Mouse (Mus musculus) urinary bladder, postnatal 25 days (tissue): ENCODE measurements around the gene Tmem223.
"Not testable (repeated sequence)": the region's sequence is repeated elsewhere in the genome, so short reads cannot be mapped to it uniquely, and the experiment has no call there.

Experiments
- DNase-seq: peaks from one replicate; pipeline ENCODE4 v3.0.0; 2022; ENCODE audit warnings: low spot score

Tmem223 gene

DNA sequence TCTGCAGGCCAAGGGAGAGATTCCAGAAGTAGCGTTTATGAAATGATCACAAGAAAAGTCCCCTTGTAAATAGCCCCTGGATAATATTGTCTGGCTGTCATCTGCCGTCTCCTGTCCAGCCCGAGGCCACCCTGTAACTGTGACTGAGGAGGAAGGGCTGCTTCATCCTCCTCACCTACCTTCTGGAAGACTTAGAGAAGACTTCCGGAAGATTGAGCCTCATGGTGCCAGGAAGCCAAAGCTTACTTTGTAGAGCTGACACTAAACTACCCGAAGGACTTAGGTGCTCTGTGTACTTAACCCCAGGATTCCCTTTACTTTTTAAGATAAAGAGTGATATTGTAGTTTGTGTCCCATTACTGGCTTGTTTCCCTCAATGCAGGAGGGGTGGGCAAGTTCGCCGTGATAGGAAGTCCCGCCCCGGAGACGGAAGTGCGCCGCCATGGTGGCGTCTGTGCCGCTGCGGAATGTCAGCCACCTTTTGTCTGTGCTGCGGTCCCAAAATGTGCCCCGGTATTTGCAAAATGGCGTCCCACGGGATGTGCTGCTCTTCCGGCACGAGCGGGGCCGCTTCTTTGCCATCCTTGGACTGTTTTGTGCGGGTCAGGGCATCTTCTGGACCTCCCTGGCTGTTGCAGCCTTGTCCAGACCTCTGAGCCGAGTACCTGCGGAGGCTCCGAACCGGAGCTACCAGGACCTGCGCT lies at the start of gene Tmem223:
Gene Tmem223, plus strand, starts transcription at position 430 of the 704 bp plus-strand sequence.
- peak; percentile 77 for DNase-seq

DNA sequence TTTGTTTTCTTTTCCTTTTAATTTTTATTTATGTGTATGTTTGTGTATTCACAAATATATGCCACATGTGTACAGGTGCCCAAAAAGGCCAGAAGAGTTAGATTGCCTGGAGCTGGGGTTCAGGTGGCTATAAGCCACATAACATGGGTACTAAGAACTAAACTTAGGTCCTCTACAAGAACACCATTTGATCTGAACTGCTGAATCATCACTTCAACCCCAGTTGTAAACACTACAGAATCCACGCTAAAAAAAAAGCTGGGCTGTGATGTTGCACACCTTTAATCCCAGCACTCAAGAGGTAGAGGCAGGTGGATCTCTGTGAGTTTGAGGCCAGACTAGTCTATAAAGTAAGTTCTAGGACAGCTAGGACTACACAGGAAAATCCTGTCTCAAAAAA lies 49.4 kb upstream of the Tmem223 start:
- DNase-seq: no peak

DNA sequence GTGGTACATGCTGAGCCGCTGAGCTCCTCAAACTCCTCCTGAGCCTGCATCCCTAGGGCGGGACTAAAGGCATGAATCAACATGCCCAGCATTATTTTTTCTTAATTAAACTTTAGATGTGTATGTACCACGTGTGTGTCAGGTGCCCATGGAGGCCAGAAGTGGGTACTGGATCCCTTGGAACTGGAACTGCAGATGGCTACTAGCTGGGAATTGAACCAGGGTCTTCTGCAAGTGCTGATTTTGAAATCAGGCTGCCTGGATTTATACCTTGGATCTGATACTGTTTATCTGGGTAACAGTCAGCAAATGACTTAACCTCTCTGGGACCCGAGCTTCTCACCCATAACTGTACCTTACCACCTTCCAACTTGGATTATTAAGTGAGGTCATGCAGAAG lies 48.8 kb upstream of the Tmem223 start:
- DNase-seq: no peak

DNA sequence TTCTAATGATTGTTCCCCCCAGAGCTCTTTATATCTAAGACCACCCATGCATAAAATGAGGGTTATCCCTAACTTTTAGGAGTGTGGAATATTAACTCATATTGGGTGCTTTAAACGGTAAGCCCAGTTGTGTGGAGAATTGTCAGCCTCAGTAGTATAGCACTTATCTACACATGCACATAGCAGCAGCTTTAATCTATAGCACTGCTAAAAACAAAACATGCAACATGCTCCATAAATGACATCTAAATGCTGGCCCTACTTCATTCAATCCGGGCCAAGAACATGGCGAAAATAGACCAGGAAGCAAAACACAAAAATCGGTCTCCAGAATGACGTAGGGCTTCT lies 48.3 kb upstream of the Tmem223 start:
- no peak for DNase-seq

DNA sequence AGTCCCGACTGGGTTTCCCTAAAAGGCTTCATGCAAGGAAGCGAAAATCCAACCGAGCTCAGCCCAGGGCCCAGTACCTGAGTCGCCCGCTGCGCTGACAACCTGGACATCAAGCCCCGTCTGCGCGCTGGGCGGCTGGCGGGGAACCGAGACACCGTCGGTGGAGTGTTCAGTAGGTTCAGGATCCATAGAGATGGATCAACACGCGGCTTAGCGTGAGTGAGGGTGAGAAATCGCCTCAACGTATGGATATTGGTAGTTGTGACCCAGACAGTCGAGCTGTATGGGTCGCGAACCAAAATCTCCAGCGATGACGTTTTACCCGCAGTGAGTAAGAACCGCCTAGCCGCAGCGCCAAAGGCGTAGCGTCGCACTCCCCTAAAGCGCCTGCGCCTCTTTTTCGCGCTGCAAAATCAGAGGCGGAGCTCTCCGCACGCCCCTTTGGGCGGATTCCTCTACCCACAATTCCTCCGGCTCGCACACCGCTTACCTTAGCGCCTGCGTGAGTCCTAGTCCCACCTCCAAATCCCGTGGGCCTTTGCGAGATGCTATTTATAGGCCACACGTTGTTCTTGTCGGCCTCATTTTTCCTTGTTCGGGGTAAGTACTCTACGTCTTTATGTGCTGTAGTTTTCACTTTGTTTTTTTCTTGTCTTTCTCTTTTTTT lies 47.8 kb upstream of the Tmem223 start, which contains the start of gene Slc3a2:
Gene Slc3a2, minus strand, starts transcription at position 463 of the 667 bp plus-strand sequence.
- DNase-seq: peak; percentile 88

DNA sequence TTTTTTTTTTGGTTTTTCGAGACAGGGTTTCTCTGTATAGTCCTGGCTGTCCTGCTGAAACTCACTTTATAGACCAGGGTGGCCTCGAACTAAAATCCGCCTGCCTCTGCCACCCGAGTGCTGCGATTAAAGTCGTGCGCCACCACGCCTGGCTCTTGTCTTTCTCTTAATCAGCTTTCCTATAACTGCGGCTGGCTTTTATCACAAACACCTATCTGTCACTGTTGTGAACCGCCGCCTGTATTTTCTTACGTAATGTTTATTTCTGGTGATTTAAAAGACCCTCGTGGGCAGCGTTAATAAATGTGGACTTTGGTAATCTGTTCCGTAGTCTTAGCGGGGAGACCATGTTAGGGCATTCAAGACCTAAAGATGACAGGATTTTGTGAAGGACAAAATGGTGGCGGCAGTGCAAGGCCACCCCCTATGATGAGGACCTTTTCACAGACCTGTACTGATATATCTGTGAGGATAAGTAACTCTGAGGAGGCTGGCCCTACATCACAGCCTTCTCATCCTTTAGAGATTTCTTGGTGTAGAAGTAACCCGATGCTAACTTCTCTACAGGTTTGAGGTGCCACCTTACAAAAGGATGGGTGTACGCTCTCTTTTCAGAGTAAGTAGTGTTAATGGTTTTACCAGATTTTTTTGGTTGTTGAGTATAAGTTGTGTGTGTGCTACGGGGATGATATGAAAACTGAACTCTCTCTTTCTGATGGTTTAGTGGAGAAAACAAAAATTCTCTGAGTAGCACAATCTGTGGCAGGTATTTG lies 47.0 kb upstream of the Tmem223 start:
- DNase-seq: no peak

DNA sequence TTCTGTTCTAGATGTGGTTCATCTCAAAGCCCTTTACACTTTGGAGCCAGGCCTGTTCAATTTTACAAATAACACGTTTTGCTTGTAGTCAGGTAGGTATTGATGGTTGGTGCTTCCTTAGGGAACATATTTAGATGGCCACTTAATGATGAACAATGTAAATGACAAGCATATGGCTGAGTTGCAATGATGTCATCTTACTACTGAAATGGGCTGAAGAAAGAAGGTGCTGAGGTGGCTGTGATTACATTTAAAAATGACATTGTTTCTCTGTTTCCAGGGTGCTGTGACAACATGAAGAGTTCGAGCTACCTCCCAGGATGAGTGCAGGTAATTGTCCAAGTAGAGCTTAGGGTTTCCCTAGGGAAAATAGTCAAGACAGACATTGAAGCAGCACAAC lies 46.4 kb upstream of the Tmem223 start:
- DNase-seq: no peak

DNA sequence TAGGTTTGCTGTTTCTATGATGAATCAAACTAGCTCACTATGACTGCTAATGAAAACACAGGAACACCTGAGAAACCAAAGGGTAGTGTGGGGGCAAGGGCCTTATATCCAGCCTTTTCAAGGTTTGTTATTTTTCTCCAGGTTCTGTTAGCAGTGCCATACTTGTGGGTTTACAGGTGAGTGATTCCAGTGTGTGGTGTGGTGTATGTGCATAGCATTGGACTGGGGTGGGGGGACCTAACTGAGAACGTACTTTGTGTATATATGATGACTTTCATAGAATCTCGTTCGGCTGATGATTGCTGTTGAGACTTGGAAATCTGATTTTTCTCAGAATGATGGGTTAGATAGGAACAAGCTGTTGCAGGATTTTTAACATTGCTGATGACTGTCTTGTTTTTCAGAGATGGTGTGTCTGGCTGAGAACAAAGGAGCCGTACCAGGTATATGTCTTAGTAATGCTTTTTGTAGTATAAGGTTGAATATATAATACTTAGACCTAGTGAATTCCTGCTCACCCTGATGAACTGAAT lies 45.6 kb upstream of the Tmem223 start:
- no peak for DNase-seq

DNA sequence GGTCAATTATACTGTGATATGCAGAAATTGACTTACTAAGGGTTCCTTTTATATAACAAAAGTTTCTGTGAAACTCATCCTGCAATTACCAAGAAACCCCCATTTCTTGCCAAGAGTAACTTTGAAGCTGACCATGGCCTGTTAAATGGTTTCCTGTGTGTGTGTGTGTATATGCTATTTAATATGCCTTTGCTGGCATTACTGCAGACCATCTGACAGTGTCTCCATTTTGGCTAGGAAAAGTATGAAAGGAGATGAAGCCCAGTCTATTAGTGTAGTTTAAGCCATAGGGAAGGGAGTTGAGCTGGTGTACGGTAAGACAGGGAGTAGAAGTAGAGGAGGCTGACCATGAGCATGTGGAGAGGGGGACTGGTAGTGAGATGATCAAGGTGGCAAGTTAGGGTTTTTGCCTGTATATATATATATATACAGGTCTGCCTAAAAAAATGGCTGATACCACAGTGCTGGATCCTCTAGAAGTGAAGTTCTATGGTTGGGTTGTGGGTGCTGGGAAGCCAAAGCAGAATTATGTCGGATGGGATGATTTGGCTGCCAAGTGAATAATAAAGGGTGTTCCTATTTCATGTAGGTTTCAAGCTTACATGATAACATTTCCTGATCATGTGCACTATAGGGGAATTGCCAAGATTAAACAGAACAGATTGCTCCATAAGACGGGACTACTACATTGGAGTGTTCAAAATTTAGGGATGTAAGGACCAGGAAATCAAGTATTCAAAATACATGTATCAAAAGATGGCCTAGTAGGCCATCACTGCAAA lies 44.0 kb upstream of the Tmem223 start:
- no peak for DNase-seq

DNA sequence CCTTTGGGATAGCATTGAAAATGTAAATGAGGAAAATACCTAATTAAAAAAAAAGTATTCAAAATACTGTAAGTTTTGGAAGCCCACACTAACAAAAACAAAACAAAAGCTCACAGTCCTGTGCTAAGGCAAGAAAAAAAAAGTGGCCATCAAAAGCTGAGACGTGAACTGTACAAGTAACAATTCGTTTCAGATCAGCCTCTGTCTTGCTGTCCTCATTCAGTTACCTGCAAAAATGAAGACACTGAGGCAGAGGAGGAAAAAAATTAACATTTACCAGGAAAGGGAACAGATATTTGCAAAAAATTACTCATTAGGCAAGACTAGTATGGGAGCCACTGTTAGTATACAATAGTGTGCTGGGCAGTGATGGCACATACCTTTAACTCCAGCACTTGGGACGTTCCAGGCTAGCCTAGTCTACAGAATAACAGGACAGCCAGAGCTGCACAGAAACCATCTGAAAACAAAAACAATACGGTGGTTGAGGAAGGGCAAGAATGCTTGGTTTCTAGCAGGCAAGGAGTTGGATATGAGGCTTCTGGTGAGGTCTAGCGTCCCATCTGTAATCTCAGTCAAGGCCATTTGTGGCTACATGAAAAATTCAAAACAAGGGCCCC lies 43.2 kb upstream of the Tmem223 start:
- no peak for DNase-seq

DNA sequence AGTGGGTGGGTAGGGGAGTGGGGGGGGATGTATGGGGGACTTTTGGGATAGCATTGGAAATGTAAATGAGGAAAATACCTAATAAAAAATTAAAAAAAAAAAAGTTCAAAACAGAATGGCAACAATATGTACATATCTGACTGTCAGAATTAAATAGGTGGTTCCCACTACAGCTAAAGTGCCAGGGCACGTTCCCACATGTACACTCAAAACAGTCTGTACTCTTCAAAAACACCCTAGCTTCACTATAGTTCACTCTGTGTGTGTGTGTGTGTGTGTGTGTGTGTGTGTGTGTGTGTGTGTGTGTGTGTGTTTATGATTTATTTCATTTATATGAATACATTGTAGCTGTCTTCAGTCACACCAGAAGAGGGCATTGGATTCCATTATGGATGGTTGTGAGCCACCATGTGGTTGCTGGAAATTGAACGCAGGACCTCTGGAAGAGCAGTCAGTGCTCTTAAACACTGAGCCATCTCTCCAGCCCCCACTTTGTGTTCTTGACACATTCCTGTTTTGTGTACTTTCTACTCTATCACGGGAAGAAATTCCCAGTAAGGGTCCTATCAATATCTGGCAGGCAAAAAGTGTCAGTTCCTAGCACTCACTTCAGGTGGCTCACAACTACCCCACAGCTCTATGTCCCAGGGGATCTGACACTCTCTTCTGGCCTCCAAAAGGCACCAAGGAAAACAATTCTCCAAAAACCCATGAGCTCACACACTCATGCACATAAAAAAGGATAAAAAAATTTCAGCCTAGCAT lies 42.3 kb upstream of the Tmem223 start:
- DNase-seq: not testable (repeated sequence)

DNA sequence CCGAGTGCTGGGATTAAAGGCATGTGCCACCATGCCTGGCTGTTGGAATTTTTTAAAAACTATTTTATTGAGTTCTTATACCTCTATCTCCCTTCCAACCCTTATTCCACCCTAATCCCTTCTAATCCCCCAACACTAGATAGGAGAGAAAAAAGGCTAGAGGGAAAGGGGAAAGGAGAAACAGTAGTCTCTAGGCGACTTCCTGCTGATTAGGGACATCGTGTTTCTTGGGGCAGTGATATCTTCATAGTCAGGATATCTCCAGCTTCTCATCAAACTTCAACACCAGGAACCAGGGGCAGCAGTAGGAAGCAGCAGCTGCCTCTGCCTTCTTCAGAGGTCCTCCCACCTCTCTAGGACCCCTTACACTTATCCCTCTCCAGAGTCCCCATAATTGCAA lies 36.5 kb upstream of the Tmem223 start:
- DNase-seq: no peak

DNA sequence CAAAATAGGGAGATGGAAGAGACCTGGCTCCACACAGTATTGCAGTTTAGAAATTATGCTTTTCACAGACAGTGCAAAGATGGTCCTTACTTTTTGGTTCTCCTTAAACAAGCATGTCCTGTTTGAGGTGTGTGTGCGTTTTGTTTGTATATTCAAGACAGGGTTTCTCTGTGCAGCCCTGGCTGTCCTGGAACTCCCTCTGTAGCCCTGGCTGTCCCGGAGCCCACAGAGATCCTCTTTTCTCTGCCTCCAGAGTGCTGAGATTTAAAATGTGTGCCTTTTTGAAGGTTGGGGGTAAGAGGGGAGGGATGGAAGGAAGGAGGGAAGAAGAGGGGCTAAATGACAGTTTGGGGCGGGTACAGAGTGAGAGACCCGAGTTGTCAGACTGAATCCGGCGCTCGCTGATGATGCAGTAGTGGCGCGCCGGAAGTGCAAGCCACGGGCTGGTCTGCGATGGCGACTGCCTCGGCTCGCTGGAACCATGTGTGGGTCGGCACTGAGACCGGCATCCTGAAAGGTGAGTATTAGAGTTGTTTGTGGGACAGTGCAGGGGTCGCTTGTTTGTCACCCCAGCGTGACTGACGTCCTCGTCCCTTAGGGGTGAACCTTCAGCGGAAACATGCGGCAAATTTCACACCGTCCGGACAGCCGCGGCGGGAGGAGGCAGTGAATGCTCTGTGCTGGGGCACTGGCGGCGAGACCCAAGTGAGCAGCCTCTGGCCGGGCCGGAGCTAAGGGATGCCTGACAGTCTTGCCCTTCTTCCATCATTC lies 35.2 kb upstream of the Tmem223 start, which contains the start of gene Wdr74:
Gene Wdr74, plus strand, starts transcription at position 439 of the 771 bp plus-strand sequence.
- DNase-seq: peak; percentile 93

DNA sequence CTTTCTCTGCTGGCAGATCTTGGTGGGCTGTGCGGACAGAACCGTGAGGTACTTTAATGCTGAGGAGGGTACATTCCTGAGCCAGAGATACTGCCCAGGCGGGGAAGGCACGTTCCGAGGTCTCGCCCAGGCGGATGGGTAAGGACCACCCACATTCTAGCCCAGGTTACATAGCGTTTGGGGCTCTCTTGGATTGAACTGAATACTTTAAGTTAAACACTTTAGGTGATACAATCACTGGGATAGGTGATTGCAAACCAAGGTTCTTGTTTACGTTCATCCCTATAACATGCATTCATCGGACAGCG lies 34.7 kb upstream of the Tmem223 start:
- no peak for DNase-seq

DNA sequence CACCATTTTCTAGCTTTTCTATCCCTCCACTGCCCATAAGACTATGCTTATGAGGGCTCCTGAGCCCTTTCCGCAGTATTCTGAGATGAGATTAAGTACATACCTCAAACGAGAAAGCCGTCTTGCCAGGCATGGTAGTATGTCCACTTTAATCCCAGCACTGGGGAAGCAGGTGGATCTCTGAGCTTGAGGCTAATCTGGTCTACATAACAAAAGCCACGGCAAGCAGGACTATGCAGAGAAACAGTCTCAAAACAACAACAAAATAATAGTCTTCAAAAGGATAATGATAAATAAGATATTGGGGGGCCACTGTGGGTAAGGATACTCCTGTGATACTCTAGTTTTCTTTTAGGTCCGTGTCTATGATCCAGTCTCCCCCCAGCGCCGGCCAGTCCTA lies 31.9 kb upstream of the Tmem223 start:
- no peak for DNase-seq

DNA sequence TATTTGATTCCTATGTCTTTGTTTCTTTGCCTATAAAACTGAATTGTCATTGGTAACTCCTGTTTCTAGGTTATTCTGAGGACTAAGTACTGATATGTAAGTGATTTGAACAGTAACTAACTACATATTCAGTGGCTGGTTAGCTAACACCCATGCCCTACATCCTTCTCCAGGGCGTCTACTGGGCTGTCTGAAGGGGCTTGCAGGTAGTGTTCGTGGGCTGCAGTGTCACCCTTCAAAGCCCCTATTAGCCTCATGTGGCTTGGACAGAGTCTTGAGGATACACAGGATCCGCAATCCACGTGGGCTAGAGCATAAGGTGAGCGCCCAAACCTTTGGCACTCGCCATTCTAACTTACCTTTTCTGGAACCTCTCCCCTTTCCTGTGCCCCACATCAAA lies 31.1 kb upstream of the Tmem223 start:
- DNase-seq: no peak

DNA sequence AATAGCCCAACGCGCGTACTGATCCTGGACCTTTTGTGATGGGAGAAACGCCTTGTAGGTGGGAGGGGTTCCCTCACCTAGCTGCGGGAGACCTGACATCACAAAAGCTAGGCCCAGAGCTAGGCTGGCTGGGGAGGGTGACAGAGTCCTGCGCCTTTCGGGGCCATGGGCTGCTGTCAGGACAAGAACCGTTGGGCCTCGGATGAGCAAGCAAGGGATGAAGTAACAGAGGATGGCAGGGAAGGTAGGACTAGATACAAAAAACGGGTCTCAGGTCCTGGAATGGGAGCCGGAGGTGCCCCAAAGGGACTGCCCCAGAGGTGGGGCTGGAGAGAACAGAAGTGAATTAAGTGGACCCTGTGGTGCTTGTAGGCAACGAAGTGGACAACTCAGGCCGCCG lies 30.2 kb upstream of the Tmem223 start, which contains the start of gene 1700092M07Rik:
Gene 1700092M07Rik, plus strand, starts transcription at position 116 of the 400 bp plus-strand sequence.
- DNase-seq: no peak

DNA sequence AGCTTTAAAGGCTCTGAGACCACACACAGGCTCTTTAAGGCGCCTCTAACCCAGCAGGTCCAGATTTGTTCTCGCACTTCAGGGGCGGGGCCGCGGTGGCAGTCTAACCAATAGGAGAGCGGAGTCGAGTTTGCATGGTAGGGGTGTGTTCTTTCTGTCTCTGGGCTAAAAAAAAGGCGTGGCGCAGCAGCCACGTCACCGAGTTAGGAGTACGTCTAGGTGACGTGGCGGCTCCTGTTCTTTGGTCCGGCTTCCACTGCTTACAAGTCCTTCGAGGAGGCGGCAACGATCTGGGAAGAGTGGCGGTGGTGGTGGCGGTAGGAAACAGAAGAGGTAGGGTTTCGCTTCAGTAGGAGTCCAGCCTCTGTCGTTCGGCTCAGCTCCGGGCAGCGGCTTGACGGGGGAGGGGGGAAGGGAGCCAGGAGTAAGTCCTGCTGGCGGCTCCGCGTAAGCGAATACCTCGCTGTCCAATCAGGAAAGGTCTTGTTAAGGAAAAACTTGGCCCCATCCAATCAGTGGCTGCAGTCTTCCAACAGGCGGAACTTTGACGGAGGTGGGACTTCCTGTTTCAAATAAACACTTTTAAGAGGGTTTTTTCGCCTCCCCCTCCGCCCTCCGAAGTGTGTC lies 29.4 kb upstream of the Tmem223 start, which contains the start of gene Stx5a:
Gene Stx5a, plus strand, starts transcription at position 171 of the 627 bp plus-strand sequence.
- DNase-seq: peak; percentile 84

DNA sequence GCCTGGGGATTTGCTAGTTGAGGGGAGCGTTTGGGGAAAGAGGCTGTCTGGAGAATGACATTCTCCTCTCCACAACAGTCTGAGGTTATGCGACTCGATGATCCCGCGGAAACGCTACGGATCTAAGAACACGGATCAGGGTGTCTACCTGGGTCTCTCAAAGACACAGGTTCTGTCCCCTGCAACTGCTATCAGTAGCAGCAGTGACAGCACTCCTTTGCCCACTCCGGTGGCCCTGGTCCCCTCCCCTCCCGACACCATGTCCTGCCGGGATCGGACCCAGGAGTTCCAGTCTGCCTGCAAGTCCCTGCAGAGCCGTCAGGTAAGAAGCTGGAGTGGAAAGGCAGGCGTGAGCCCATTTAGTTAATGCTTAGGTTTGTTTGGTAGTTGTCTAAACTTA lies 28.6 kb upstream of the Tmem223 start:
- DNase-seq: no peak
